Mouse (Mus musculus) megakaryocyte, adult 5-6 weeks (primary cell): ENCODE data around the gene Gm20388. TPM values are rescaled to one million over a fixed set of nuclear protein-coding genes. Genes with fewer than 3 reads are reported as not detected.

Source experiments
- ATAC-seq: 2 replicates; pipeline ENCODE4 v1.8.0; 2016; ENCODE audit warnings: mild to moderate bottlenecking, inconsistent platforms; ENCODE audit not compliant: poor library complexity, severe bottlenecking
- total RNA-seq, 2 experiments: library from RNA; stranded (forward) in 1 of 2; stranded (reverse) in 1 of 2; fragments of 153-499, 151-499 nt in 1 of 2; fragments of 221-1000, 200-1000 nt in 1 of 2; gene quantifications; 2 replicates each; pipeline versions ENCODE4 v1.2.3 to v1.2.4; 2015 to 2017

Gm20388 gene
- total RNA-seq, 2 experiments from 2014 or later: 7.6 to 15.5 TPM

DNA sequence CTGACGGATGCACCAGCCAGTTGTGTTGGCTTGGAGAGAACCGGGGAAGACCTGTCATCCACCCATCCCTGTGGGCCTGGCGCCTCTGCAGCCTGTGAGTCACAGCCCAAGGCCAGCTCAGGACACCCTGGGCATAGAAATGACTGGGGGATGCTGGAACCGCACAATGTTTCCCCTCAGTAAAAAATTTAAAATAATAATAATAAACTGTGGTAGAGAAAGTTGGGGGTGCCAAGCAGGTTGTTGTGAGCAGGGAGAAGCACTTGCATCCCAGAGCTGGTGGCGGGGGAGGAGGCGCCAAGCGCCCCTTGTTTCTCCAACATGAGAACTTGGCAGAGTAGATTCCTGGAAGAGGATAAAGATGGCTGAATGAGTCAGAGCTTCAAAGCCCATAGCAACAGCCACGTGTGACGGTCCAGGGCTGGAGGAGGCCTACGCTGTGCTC, 1534.4 kb downstream of the Gm20388 start:
- no peak for ATAC-seq

DNA sequence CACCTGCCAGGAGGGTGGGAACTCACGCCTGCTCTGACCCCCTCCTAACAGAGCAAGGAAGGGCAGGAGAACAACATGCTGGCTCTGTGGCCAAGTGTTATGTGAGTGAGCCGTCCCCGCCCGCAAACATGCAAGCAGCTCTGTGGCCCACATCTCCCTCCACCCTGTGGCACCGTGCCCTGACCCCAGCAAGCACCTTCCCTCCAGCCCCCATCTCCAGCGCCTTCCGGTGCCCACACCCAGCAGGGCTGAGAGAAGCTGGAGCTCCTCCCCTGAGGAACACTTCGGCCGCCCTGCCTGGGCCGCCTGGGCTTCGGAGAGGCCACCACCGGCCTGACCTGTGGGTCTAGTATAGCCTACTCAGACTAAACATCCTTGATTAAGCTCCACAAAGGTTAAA, 1535.5 kb downstream of the Gm20388 start:
- ATAC-seq: no peak

- no peak for ATAC-seq
Measured at GRCm38 (mm10) chr8:121446862-121447261, 1536.2 kb downstream of the Gm20388 start.

DNA sequence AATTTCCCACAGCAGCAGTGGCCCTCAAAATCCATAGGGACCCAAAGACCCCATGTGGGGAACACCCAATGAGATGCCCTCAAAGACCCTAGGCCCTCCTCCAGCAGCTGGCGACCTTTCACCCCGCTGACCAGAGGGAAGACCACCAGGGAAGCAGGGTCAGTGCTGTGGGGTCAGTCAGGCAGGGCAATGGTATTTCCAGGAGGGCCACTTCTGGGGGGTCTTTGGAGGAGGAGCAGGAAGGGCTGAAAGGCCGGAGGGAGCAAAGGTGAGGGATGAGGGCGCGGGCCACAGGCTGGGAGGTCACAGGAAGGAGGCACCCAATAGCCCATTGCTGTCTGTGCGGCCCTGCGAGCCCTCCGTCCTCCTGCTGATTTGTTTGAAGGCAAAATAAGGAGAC, 1539.6 kb downstream of the Gm20388 start:
- ATAC-seq: no peak

GRCm38 (mm10) chr8:121451404-121452076, 1540.9 kb downstream of the Gm20388 start:
- no peak for ATAC-seq

- ATAC-seq: no peak
Measured at GRCm38 (mm10) chr8:121454737-121455136, 1544.1 kb downstream of the Gm20388 start.

DNA sequence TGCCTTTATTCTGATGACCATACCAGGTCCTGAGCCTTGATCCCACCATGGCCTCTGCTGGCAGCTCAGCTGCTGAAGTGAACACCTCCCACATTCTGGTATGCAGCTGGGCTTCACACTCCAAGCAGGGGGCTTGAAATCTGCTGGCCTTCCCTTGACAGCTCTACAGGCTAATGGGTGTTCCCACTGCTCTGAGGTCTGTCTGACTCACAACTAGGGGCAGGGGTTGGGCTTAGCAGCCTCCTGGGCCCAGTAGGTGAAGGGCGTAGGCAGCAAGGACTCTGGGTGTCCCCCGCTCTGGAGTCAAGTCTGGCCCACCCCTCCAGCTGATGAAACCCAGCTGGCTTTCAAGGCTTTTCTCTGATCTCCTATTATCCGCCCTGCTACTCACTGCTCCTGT, 1550.6 kb downstream of the Gm20388 start:
- ATAC-seq: no peak

GRCm38 (mm10) chr8:121462092-121462491, 1551.5 kb downstream of the Gm20388 start:
- no peak for ATAC-seq

GRCm38 (mm10) chr8:121468083-121469071, 1557.7 kb downstream of the Gm20388 start:
- ATAC-seq: no peak

DNA sequence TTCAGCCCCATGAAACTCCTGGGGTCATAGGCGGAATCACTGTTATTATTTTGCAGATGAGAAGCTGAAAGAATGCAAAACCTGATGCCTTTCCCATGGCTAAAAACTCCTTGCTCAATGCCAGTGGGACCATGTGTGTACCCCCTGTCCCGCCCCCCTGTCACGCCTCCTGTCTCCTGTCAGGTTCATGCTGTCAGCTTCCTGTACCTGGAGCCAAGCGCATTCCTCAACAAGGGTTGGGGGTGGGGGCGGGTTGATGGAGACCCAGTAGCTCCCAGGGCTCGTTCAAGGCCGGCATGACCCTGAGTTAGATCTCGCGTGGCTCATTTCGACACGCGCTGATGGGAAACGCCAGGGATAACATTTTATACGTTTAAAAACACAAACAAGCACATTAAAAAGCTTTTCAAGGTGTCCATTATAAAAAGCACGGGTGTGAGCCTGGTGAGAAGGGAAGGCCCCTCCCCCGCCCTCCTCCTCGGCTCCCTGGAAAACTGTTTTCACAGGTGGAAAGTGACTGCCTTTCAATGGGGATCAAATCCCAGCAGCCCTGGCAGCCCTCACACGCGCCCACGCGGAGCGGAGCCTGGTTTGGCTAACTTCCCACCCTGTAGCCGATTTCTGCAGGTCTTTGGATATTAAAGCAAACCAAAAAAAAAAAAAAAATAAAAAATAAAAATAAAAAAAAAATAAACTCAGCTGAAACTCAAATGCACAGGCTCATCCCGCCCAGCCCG, 1563.7 kb downstream of the Gm20388 start:
- ATAC-seq: no peak

DNA sequence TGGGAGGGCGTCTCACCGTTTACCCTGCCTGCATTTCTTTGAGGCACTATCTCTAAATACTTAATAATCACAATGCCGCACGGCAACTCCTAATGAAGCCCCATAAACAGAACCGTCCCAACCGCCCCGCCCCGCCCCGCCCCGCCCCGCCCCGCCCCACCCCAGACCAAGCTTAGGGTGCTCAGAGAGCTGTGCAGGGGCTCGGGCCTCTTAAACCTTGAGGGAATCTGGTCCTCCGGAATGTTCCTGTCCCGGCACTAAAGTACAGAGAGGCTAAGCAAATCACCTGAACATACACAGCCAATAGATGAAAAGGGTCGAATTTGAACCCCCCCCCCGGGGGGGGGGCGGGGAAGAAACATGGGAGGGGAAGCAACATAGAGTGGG, 1564.2 kb downstream of the Gm20388 start:
- ATAC-seq: no peak

DNA sequence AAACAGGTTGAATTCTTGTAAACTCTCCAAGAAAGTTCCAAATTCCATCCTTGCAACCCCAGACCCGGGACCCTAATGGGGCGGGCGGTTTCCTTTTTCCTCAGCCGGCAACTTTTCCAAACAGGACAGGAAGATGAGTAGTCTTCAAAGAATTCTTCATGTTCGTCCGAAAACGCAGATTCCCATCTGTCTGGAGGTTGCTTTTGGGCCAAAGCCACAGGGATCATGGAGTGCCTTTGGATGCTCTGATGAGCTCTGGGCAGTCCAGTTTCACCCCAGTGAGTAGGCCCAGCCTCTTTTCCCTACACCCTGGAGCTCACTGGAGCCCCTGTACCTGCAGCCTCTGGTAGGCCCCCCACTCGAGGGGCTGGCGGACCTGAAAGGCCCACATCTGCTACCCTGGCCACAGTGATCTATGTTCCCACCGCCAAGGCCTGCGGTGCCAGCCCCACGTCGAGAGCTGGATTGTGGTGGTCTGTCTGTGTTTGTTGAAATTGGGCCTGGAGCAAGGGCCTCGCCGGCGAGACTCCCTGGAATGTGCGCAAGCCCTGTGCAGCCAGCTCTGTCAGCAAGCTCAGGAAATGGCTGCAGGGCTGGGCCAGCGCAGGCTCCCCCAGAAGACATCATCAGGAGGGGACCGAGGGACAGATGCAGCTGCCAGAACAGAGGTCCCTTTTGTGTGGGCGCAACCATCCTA, 1567.4 kb downstream of the Gm20388 start:
- no peak for ATAC-seq

DNA sequence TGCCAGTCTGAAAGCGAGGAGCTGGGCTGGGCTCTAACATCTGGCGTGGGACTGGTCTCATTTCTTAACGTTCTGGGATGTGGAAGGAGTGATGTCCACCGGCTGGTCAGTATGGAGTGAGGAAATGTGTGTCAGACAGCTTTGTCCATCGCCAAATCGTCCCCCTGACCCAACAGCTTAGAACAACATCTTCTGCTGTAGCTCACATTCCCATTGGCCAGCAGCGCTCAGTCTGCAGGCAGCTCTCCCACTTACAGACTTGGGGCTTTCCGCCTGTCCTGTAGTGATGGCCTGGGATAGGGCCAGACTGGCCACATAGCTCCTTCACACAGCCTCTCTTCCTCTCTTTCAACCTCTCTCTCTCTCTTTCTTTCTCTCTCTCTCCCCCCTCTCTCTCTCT, 1568.5 kb downstream of the Gm20388 start:
- ATAC-seq: no peak

DNA sequence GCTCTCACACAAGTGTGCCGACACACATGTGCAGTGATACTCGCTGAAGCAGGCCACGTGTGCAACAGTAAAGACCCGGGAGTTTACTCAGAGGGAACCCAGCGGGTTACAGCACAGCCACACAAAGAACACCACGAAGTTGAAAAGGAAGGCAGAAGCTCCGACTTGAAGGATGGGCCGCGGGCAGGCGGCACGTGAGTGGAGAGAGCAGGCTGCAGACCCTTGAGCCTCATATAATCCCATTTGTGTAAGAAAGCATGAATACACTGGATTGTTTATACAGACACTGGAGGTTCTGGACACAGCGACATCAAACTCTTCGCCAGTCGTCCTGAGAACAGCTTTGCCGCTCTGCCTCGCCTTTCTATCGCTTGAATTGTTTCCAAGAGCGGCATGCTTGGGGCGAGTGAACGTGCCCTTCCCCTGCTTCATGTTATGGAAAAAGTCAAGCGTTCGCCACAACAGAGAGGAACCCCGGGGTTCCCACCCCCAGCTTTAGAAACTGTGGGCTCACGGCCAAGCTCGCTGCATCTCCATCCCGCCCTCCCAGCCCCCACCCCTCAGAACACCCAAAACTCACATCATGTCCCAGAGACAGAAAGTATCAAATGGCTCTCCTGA, 1569.9 kb downstream of the Gm20388 start:
- no peak for ATAC-seq

GRCm38 (mm10) chr8:121484072-121484782, 1573.6 kb downstream of the Gm20388 start:
- no peak for ATAC-seq

GRCm38 (mm10) chr8:121491633-121492032, 1581.0 kb downstream of the Gm20388 start:
- ATAC-seq: no peak

- no peak for ATAC-seq
Measured at GRCm38 (mm10) chr8:121497621-121498020, 1587.0 kb downstream of the Gm20388 start.

DNA sequence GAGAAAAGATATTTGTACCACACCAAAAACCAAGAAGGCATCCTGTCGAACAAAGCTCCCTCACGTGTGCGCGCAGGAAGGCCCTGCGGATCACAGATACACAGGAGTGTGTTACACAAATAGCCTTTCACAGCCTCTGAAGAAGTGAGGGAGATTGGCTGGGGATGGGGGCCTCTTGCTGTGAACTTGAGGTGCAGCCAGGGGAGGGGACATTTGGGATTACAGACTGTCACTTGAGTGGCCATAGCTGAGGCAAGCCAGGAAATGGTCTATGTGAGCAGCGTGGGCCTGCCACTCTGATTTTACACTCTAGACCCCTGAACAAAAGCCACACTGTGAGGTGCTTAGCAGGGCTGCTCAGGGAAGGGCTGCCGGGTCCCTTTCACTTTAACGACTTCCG, 1601.1 kb downstream of the Gm20388 start:
- ATAC-seq: no peak

DNA sequence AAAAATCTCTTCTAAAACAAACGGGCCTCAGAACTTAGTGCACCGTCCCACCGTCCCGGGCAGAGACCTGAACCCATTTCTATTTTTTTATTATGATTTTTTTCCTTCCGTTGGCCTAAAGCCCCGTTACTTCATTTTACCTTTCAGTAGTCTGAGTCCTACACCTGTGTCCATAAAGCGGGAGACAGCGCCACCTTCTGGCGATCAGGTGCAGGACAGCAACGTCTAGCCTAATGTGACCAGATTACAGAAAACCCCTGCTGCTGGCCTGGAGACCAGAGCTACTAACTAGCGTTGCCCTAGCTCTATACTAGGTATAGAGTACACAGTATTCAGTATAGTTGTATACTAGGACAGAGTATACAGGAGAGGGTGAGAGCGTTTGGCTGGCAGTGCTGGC, 1602.8 kb downstream of the Gm20388 start:
- peak; percentile 63; the same call in 1 of the 2 replicates for ATAC-seq
